Mouse (Mus musculus) heart, embryonic 13.5 days (tissue): Measurements from ENCODE around the gene BC017158. TPM values are rescaled to one million over a fixed set of nuclear protein-coding genes. Genes with fewer than 3 reads are reported as not detected.

Experiments
- ATAC-seq: fragments of 200-750 bp; cut with Nextera tagmentation; 2 replicates; pipeline ENCODE4 v1.8.0; 2017; ENCODE audit warnings: moderate TSS enrichment; ENCODE audit not compliant: insufficient number of reproducible peaks, low FRiP score, low TSS enrichment; ENCODE audit errors: extremely low read depth
- H3K27ac ChIP-seq: fragments of 300-500 bp; sonication (generic); replicated peaks from 2 replicates; pipeline ENCODE4 v1.5.1; 2015; ENCODE audit warnings: moderate library complexity, mild to moderate bottlenecking, inconsistent platforms
- H3K27me3 ChIP-seq: fragments of 300-500 bp; sonication (generic); replicated peaks from 2 replicates; pipeline ENCODE4 v1.6.1; 2015; ENCODE audit warnings: mild to moderate bottlenecking, inconsistent platforms
- H3K36me3 ChIP-seq: fragments of 300-500 bp; sonication (generic); 2 replicates; pipeline ENCODE4 v1.6.1; 2015; ENCODE audit warnings: mild to moderate bottlenecking, inconsistent platforms
- H3K4me1 ChIP-seq: fragments of 300-500 bp; sonication (generic); 2 replicates; pipeline ENCODE4 v1.6.1; 2015; ENCODE audit warnings: inconsistent platforms
- H3K4me2 ChIP-seq: fragments of 300-500 bp; sonication (generic); 2 replicates; pipeline ENCODE4 v1.6.1; 2015; ENCODE audit warnings: inconsistent platforms, mild to moderate bottlenecking, moderate library complexity
- H3K4me3 ChIP-seq: fragments of 300-500 bp; sonication (generic); 2 replicates; pipeline ENCODE4 v1.5.1; 2015; ENCODE audit warnings: moderate library complexity, mild to moderate bottlenecking, inconsistent platforms
- H3K9ac ChIP-seq: fragments of 300-500 bp; sonication (generic); 2 replicates; pipeline ENCODE4 v1.6.1; 2015; ENCODE audit warnings: inconsistent platforms, mild to moderate bottlenecking, moderate library complexity
- H3K9me3 ChIP-seq: fragments of 300-500 bp; sonication (generic); 2 replicates; pipeline ENCODE4 v1.6.1; 2016; ENCODE audit warnings: inconsistent platforms
- WGBS: fragments of 180-500 bp; shearing (Covaris S2); methylation state at CpG from one replicate; pipeline ENCODE4 v1.1.7; 2015; ENCODE audit warnings: mixed read lengths; 5-methylcytosine and 5-hydroxymethylcytosine counted together
- microRNA-seq: library from miRNA; unstranded; fragments of <30 nt; microRNA quantifications from one replicate; pipeline ENCODE4, GENCODE M21; 2016
- polyA plus RNA-seq: library from polyadenylated mRNA; unstranded; fragments of >200 nt; fragmentation: Nextera tagmentation; extraction: Ambion mirVana; gene quantifications from 2 replicates; pipeline ENCODE4 v1.2.1, GENCODE M21; 2015

The BC017158 gene
- polyA plus RNA-seq, 1 experiment from 2014 or later, result 17.3 TPM

DNA sequence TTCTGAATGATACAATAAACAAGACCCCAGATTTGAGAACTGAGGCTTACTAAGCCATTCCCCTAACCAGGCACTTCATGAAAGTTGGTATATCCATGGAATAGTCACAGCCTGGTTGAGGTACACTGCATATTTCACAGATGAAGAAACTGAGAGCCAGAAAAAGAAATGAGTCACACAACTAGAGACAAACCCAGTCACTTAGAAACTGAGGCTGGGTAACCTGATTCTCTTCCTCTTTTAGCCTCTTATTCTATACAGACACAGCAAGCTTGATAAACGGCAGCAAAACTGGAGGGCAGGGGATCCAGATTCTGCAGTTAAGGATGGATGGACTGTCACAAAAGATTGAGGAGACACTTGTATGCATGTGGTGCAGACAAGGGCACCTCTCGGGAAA, 63.2 kb downstream of the BC017158 start:
- Histone ChIP-seq H3K4me3 (no peak overlapping the region), H3K4me1 (peaks cover 21% of the 10 kb centered on the region), H3K36me3 (peaks cover 16% of the 10 kb centered on the region), H3K4me2 (no peak overlapping the region), H3K27me3 (no peaks in the 10 kb centered on the region; the same call in none of the 2 replicates), H3K27ac (no peak overlapping the region), H3K9me3 (no peaks in the 10 kb centered on the region), H3K9ac (no peak overlapping the region)
- 78% methylated on average over 2 of the region's 2 CpGs for WGBS
- no peak for ATAC-seq

DNA sequence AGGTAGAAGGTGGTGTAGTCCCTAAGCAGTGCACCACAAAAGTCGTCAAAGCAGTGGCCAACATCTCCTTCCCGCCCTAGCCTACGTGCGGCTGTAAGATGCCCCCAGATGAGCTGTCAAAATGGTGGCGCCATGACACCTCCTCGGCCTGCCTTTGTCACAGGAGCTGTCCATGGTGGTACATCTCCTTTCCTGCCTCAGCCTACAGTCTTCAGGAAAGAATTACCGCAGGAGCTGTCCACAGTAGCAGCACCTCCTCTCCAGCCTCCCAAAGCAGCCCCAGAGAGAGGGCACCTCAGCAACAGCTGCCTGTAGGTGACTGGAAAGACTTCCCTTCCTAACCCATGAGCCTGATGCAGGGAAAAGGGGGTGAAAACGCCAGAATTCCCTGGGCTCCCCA, 66.2 kb downstream of the BC017158 start:
- no peaks in the 10 kb centered on the region for H3K9me3 ChIP-seq
- H3K4me1 ChIP-seq, result peaks cover 5% of the 10 kb centered on the region
- H3K27me3 ChIP-seq, result peaks cover 3% of the 10 kb centered on the region
- no peak overlapping the region for H3K9ac ChIP-seq
- WGBS, result 33% methylated on average over 8 of the region's 8 CpGs
- no peak overlapping the region for H3K4me2 ChIP-seq
- peaks cover 13% of the 10 kb centered on the region for H3K36me3 ChIP-seq
- H3K4me3 ChIP-seq, result no peak overlapping the region
- no peak for ATAC-seq
- no peak overlapping the region for H3K27ac ChIP-seq

Small RNA genes within 50 kb of the gene (microRNA-seq; reads per million reads assigned to microRNA genes)
- gene Mir3103, result not detected

Other genes starting within 250 kb of the BC017158 start
- gene Itgam, start 235.5 kb downstream of the BC017158 start, polyA plus RNA-seq, result 0.31 and 0.51 TPM in 2 replicates
- gene Gm49368, start 235.5 kb downstream of the BC017158 start, polyA plus RNA-seq, result not detected in 2 replicates
- gene Itgax, start 168.6 kb downstream of the BC017158 start, polyA plus RNA-seq, result 0.11 and 0.15 TPM in 2 replicates
- gene Itgad, start 143.8 kb downstream of the BC017158 start, polyA plus RNA-seq, result 0.25 TPM in 1 of 2 replicates, not detected in the other
- gene Cox6a2, start 91.8 kb downstream of the BC017158 start, polyA plus RNA-seq, result 617 and 701 TPM in 2 replicates
- 12.8 and 13.1 TPM in 2 replicates for gene Armc5, start 60.8 kb downstream of the BC017158 start, polyA plus RNA-seq
- 5.8 and 6.5 TPM in 2 replicates for gene 9130023H24Rik, start 60.1 kb downstream of the BC017158 start, polyA plus RNA-seq
- gene Tgfb1i1, start 51.4 kb downstream of the BC017158 start, polyA plus RNA-seq, result 165 and 177 TPM in 2 replicates
- not detected in 2 replicates for gene Slc5a2, start 32.5 kb downstream of the BC017158 start, polyA plus RNA-seq
- 12.3 and 13.0 TPM in 2 replicates for gene Rgs10, start 120.6 kb upstream of the BC017158 start, polyA plus RNA-seq
- 16.4 and 17.9 TPM in 2 replicates for gene Tial1, start 163.5 kb upstream of the BC017158 start, polyA plus RNA-seq
- gene Bag3, start 225.4 kb upstream of the BC017158 start, polyA plus RNA-seq, result 21.5 and 22.6 TPM in 2 replicates